Mouse (Mus musculus): ENCODE measurements around the gene Pcgf2.

Gene Pcgf2

DNA sequence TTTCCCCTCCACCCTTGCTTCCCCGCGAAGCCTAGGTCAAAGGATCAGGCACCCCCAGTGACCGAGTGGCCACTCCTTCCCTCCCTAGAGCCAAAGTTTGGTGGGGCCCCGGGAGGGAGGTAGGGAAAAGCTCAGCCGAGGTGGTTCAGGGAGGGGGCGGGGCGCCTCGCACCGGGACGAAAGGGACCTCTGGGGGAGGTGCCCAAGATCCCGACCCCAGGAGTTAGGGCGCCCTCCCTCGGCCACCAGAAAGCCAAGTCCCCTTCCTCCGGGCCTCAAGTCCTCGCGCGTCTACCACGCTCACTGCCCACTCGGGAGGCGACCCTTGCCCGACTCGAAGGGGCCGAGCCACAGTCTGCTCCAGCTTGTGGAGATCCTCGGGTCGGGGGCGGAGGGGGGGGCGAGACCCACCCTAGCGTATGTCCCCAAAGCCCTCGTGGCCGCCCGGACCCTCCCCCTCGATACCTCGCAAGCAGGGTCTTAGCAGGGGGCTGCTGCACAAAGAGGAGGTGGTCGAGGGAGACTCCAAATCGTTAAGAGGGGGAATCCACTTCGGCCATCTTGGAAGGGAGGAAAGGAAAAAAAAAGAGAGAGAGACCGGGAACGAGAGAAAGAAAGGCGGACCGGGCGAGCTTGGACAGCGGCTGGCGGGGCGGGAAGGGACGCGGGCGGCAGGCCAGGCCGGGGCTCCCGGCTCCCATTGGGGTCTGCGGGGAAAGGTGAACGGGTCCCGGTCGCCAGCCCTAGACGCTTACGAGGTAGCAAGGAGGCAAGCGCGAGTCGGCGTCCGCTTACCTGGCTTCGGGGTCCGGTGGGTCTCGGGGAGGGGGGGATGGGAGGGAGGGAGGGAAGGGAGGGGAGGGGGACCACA lies 1.3 kb downstream of the Pcgf2 start:
- in situ Hi-C loops (cut with MboI; ENCODE audit: low pct_unique_long_range_greater_than_20kb in 1 of 2, low sequenced_read_pairs in 2 of 2, unreplicated experiment in 1 of 2) = loop anchor here in 1 of 2 experiments (5.0 kb wide), 1 partner anchor 67 kb away; no protein-coding TSS in a partner anchor

- in situ Hi-C loops (cut with MboI; ENCODE audit: low pct_unique_long_range_greater_than_20kb in 1 of 2, low sequenced_read_pairs in 2 of 2, unreplicated experiment in 1 of 2) = loop anchor here in 1 of 2 experiments (5.0 kb wide), 1 partner anchor 66 kb away; no protein-coding TSS in a partner anchor
Observed at GRCm38 (mm10) chr11:97697891-97698529, 2.3 kb downstream of the Pcgf2 start.

DNA sequence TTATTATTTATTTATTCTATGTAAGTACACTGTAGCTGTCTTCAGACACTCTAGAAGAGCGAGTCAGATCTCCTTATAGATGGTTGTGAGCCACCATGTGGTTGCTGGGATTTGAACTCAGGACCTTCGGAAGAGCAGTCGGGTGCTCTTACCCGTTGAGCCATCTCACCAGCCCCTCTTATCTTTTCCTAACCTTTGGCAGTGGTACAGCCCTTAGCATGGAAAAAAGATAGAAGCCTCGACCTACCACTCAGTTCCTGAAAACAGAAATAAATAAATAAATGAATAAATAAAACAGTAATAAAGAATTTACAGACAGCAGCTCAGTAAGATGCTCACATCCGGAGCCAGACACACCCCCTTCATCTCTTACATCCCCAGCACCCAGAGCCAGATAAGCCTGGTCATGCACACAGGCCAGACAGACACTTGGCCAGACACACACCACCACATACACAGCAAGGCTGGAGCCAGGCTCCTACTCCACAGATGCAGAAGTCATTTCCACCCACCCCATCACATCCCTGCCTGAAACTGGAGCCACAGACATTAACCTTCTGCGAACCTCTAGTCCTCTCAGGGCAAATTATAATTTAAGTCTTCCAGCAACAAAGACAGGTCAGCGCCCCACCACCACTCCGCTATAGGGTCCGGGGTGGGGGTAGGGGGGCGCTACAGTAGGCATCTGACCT lies 3.0 kb downstream of the Pcgf2 start:
- in situ Hi-C loops (cut with MboI; ENCODE audit: low pct_unique_long_range_greater_than_20kb in 1 of 2, low sequenced_read_pairs in 2 of 2, unreplicated experiment in 1 of 2) = loop anchor here in 1 of 2 experiments (5.0 kb wide), 1 partner anchor 65 kb away; no protein-coding TSS in a partner anchor

DNA sequence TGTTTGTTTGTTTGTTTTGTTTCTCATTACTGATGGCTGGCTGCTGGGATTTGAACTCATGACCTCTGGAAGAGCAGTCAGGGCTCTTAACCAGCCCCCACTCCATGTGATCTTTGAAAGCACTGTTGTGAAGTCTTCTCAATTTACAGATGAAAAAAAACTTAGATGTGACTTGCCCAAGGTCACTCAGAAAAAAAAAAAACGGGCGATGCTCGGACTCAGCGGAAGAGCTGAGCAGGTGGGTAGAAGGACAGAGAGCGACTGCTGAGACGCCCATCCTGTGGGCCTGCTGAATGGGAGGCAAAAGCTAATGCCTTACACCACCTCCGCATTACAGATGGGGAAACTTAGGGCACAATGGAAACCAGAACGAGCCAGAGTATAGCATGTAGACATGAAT lies 3.6 kb downstream of the Pcgf2 start:
- in situ Hi-C loops (cut with MboI; ENCODE audit: low pct_unique_long_range_greater_than_20kb in 1 of 2, low sequenced_read_pairs in 2 of 2, unreplicated experiment in 1 of 2) = loop anchor here in 1 of 2 experiments (5.0 kb wide), 1 partner anchor 64 kb away; no protein-coding TSS in a partner anchor

DNA sequence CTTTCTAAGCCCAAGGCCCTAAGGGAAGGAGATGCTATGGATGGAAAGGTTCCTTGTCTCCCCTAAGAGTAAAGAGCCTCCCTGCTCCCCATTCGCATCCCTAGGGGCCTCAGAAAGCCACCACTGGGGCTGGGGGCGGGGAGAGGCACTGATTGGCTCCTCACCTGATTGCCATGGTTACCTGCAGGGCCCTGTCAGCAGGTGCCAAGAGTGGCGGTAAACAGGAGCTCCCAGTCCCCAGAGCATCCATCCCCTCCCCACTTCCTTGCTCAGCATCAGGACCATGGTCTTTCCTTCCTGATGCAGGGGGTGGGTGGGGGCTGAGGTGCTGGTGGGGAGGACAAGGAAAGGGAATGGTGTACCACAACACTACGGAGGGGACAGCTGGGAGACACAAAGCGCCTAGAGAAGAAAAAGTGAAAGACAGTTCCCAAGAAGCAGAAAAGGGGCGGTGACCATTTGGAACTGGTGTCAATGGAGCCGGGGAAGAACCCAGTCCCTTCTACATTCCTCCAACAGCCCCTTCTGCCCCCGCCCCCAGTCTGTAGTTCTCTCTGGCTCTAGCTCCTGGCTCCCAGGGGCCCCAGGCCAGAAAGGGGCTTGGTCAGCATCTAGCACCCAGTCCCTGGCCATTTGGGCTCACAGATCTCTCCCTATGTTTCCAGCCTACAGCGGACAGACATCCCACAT lies 4.4 kb downstream of the Pcgf2 start:
- in situ Hi-C loops (cut with MboI; ENCODE audit: low pct_unique_long_range_greater_than_20kb in 1 of 2, low sequenced_read_pairs in 2 of 2, unreplicated experiment in 1 of 2) = loop anchor here in 1 of 2 experiments (5.0 kb wide), 1 partner anchor 64 kb away; no protein-coding TSS in a partner anchor

GRCm38 (mm10) chr11:97694921-97695711 lies 5.2 kb downstream of the Pcgf2 start:
- in situ Hi-C loops (cut with MboI; ENCODE audit: low pct_unique_long_range_greater_than_20kb in 1 of 2, low sequenced_read_pairs in 2 of 2, unreplicated experiment in 1 of 2) = loop anchor here in 1 of 2 experiments (5.0 kb wide), 1 partner anchor 63 kb away; no protein-coding TSS in a partner anchor

DNA sequence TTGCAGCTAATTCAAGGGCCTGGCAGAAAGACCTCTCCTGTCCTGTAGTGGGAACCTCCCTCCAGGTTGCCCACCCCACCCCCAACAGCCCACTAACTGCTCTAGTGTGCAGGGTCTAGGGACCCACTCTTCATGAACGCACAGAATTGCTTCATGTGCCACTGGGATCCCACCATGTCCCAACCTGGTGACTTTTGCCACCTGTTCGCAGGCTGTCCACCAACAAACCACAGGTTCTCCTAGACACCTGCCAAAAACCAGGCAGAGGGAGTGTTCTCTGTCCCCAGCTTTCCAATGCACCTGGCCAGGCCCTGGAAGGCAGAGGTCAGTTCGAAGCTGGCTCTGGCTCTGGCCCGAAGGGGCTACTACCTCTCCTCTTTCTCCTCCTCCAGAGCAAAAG lies 5.9 kb downstream of the Pcgf2 start:
- in situ Hi-C loops (cut with MboI; ENCODE audit: low pct_unique_long_range_greater_than_20kb in 1 of 2, low sequenced_read_pairs in 2 of 2, unreplicated experiment in 1 of 2) = no loop called here

DNA sequence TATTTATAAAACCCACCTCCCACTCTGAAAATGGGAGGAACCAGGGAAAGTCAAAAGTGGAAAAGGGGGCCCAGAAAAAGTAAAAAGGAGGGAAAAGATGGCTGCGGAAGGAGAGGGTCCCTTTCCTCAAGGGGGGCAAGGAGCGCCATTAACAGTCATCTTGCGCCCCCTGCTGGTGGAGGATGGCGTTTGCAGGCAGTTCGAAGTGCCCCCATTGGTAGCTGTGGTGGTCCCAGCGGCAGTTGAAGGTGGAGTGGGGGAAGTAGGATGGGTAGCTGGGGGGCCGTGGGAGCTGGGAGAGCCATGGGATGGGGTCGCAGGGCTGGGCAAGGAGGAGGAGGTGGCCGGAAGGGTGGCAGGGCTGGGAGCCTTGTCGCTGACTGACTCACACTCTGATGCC lies 10.4 kb downstream of the Pcgf2 start:
- in situ Hi-C loops (cut with MboI; ENCODE audit: low pct_unique_long_range_greater_than_20kb in 1 of 2, low sequenced_read_pairs in 2 of 2, unreplicated experiment in 1 of 2) = no loop called here

GRCm38 (mm10) chr11:97687061-97687460 lies 13.2 kb downstream of the Pcgf2 start:
- in situ Hi-C loops (cut with MboI; ENCODE audit: low pct_unique_long_range_greater_than_20kb in 1 of 2, low sequenced_read_pairs in 2 of 2, unreplicated experiment in 1 of 2) = no loop called here

GRCm38 (mm10) chr11:97686322-97686908 lies 13.9 kb downstream of the Pcgf2 start:
- in situ Hi-C loops (cut with MboI; ENCODE audit: low pct_unique_long_range_greater_than_20kb in 1 of 2, low sequenced_read_pairs in 2 of 2, unreplicated experiment in 1 of 2) = no loop called here

GRCm38 (mm10) chr11:97685613-97686321 lies 14.5 kb downstream of the Pcgf2 start, which contains the start of gene Cisd3:
TSS of gene Cisd3 (plus strand) at chr11:97685826.
- in situ Hi-C loops (cut with MboI; ENCODE audit: low pct_unique_long_range_greater_than_20kb in 1 of 2, low sequenced_read_pairs in 2 of 2, unreplicated experiment in 1 of 2) = no loop called here

DNA sequence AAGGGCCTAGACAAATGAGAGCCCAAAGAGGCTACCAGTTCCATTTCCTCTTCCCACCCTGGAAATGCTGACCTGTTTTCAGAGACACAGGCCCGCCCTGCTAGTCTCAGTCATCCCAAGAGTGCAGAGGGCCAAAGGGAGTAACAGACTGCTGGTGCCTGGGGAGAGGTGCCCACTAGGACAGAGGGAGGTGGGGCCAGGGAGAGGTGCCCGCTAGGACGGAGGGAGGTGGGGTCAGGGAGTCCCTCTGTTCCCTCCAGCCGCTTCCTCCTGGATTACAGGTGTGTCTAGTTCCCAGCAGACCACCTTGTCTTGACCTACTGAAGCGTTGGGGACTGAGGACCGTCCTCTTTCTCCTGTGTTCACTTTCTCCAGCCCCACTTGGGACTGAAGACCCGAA lies 15.5 kb downstream of the Pcgf2 start:
- in situ Hi-C loops (cut with MboI; ENCODE audit: low pct_unique_long_range_greater_than_20kb in 1 of 2, low sequenced_read_pairs in 2 of 2, unreplicated experiment in 1 of 2) = no loop called here

DNA sequence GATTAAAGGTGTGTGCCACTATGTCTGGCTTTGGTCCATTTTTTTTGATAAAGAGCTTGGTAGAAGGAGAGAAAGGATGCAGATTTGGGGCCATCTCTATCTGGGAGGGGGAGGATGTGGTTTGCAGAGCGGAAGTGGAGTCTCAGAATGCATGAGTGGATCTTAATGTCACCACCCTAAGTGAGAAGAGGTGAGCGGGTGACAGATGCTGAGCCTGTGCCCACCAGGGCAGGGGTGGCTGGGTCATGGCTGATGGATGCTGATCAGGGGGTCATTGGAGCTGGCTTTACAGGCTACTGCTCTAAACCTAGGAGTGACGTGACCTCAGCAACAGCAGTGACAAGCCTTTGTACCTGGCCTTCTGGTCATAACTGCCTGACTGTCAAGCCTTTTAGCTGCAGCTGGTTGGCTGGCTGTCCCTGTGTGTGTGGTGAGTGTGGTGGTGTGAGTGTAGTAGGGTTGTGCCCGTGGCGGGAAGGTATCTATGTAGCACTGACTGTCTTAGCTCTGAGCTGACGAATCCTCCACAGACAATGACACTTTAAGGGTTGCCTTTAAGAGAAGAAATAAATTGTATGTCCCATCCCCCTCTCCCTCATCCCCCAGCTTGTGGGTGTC lies 16.1 kb downstream of the Pcgf2 start:
- in situ Hi-C loops (cut with MboI; ENCODE audit: low pct_unique_long_range_greater_than_20kb in 1 of 2, low sequenced_read_pairs in 2 of 2, unreplicated experiment in 1 of 2) = no loop called here

DNA sequence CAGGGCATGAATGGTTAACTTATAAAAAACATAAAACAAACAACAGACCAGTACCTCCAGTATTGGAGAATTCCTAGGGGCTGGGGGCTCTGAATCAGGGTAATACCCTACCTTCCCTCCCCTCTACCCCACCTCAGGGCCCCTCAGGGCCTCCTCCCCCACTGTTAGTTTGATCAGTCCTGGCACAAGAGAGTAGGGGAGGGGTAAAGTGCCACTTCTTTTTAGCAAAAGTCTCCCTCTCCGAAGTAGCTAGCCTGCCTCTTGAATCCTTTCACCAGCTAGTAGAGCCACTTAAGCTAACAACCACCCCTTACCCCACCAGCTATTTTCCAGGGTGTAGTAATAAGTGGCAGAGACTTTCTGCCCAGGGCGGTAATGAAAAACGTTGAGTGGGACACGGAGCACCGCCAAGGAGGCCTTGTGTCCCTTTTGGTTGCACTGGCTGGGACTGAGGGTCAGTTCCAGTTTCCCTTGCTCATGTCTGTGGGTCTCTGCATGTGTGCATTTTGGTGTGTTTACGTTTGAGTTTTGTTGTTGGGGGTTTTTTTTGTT lies 17.7 kb downstream of the Pcgf2 start:
- in situ Hi-C loops (cut with MboI; ENCODE audit: low pct_unique_long_range_greater_than_20kb in 1 of 2, low sequenced_read_pairs in 2 of 2, unreplicated experiment in 1 of 2) = no loop called here

GRCm38 (mm10) chr11:97680430-97680829 lies 19.9 kb downstream of the Pcgf2 start:
- in situ Hi-C loops (cut with MboI; ENCODE audit: low pct_unique_long_range_greater_than_20kb in 1 of 2, low sequenced_read_pairs in 2 of 2, unreplicated experiment in 1 of 2) = no loop called here

- in situ Hi-C loops (cut with MboI; ENCODE audit: low pct_unique_long_range_greater_than_20kb in 1 of 2, low sequenced_read_pairs in 2 of 2, unreplicated experiment in 1 of 2) = no loop called here
Observed at GRCm38 (mm10) chr11:97678301-97678700, 22.0 kb downstream of the Pcgf2 start.

Data from mouse embryonic stem cell (cell line).